Mouse (Mus musculus): ENCODE data around the gene Ppp4r3b. TPM values are rescaled to one million over a fixed set of nuclear protein-coding genes. Genes with fewer than 3 reads are reported as not detected.

Gene Ppp4r3b
- polyA plus RNA-seq, 1 experiment = 45.4 TPM

GRCm38 (mm10) chr11:29216196-29216595, 43.5 kb downstream of the Ppp4r3b start:
- TF ChIP-seq GATA1 (IDR thresholded peaks at IDR 0.05; ENCODE audit: low read length) = no peak

- no peak for TF ChIP-seq GATA1 (IDR thresholded peaks at IDR 0.05; ENCODE audit: low read length)
Measured at GRCm38 (mm10) chr11:29219055-29219454, 46.4 kb downstream of the Ppp4r3b start.

- TF ChIP-seq GATA1 (IDR thresholded peaks at IDR 0.05; ENCODE audit: low read length) = peak; percentile 32
Measured at GRCm38 (mm10) chr11:29222310-29222709, 49.6 kb downstream of the Ppp4r3b start.

- TF ChIP-seq GATA1 (IDR thresholded peaks at IDR 0.05; ENCODE audit: low read length) = no peak
Measured at GRCm38 (mm10) chr11:29224754-29225153, 52.1 kb downstream of the Ppp4r3b start.

- TF ChIP-seq GATA1 (IDR thresholded peaks at IDR 0.05; ENCODE audit: low read length) = no peak
Measured at GRCm38 (mm10) chr11:29228957-29229356, 56.3 kb downstream of the Ppp4r3b start.

- no peak for TF ChIP-seq GATA1 (IDR thresholded peaks at IDR 0.05; ENCODE audit: low read length)
Measured at GRCm38 (mm10) chr11:29233569-29233968, 60.9 kb downstream of the Ppp4r3b start.

- TF ChIP-seq GATA1 (IDR thresholded peaks at IDR 0.05; ENCODE audit: low read length) = no peak
Measured at GRCm38 (mm10) chr11:29237364-29237763, 64.7 kb downstream of the Ppp4r3b start.

- no peak for TF ChIP-seq GATA1 (IDR thresholded peaks at IDR 0.05; ENCODE audit: low read length)
Measured at GRCm38 (mm10) chr11:29238047-29238446, 65.4 kb downstream of the Ppp4r3b start.

GRCm38 (mm10) chr11:29238551-29238950, 65.9 kb downstream of the Ppp4r3b start:
- TF ChIP-seq GATA1 (IDR thresholded peaks at IDR 0.05; ENCODE audit: low read length) = no peak

GRCm38 (mm10) chr11:29239353-29239752, 66.7 kb downstream of the Ppp4r3b start:
- no peak for TF ChIP-seq GATA1 (IDR thresholded peaks at IDR 0.05; ENCODE audit: low read length)

GRCm38 (mm10) chr11:29241961-29242360, 69.3 kb downstream of the Ppp4r3b start:
- no peak for TF ChIP-seq GATA1 (IDR thresholded peaks at IDR 0.05; ENCODE audit: low read length)

- no peak for TF ChIP-seq GATA1 (IDR thresholded peaks at IDR 0.05; ENCODE audit: low read length)
Measured at GRCm38 (mm10) chr11:29245988-29246387, 73.3 kb downstream of the Ppp4r3b start.

- TF ChIP-seq GATA1 (IDR thresholded peaks at IDR 0.05; ENCODE audit: low read length) = no peak
Measured at GRCm38 (mm10) chr11:29246883-29247650, 74.4 kb downstream of the Ppp4r3b start, which contains the start of gene Cfap36. Gene Cfap36 (minus strand): TSS chr11:29247409.

GRCm38 (mm10) chr11:29247725-29248124, 75.0 kb downstream of the Ppp4r3b start:
- TF ChIP-seq GATA1 (IDR thresholded peaks at IDR 0.05; ENCODE audit: low read length) = no peak

- TF ChIP-seq GATA1 (IDR thresholded peaks at IDR 0.05; ENCODE audit: low read length) = no peak
Measured at GRCm38 (mm10) chr11:29248386-29248785, 75.7 kb downstream of the Ppp4r3b start.

GRCm38 (mm10) chr11:29254643-29255042, 82.0 kb downstream of the Ppp4r3b start:
- no peak for TF ChIP-seq GATA1 (IDR thresholded peaks at IDR 0.05; ENCODE audit: low read length)

GRCm38 (mm10) chr11:29267824-29268223, 95.1 kb downstream of the Ppp4r3b start:
- no peak for TF ChIP-seq GATA1 (IDR thresholded peaks at IDR 0.05; ENCODE audit: low read length)

Other genes starting within 250 kb of the Ppp4r3b start
- gene Pnpt1, start 42.1 kb upstream of the Ppp4r3b start, polyA plus RNA-seq (2012) = 171 and 261 TPM in 2 replicates
- 19.5 and 32.2 TPM in 2 replicates for gene Cfap36, start 74.5 kb downstream of the Ppp4r3b start, polyA plus RNA-seq (2012)
- gene Ccdc88a, start 200.8 kb downstream of the Ppp4r3b start, polyA plus RNA-seq (2012) = 15.9 and 19.6 TPM in 2 replicates